Mouse (Mus musculus) embryonic facial prominence, embryonic 15.5 days (tissue): ENCODE measurements around the gene Tubg1. TPM values are rescaled to one million over a fixed set of nuclear protein-coding genes. Genes with fewer than 3 reads are reported as not detected.
"Not testable (repeated sequence)": the region's sequence is repeated elsewhere in the genome, so short reads cannot be mapped to it uniquely, and the experiment has no call there.

Experiments
- ATAC-seq: fragments of 200-750 bp; cut with Nextera tagmentation; 2 replicates; pipeline ENCODE4 v1.8.0; 2017; ENCODE audit warnings: low read depth, moderate TSS enrichment; ENCODE audit not compliant: insufficient number of reproducible peaks, low FRiP score, low TSS enrichment
- H3K27ac ChIP-seq: fragments of 300-500 bp; sonication (generic); replicated peaks from 2 replicates; pipeline ENCODE4 v1.5.1; 2015; ENCODE audit warnings: mild to moderate bottlenecking, inconsistent platforms
- H3K27me3 ChIP-seq: fragments of 300-500 bp; sonication (generic); 2 replicates; pipeline ENCODE4 v1.6.1; 2015; ENCODE audit warnings: inconsistent platforms
- H3K36me3 ChIP-seq: fragments of 300-500 bp; sonication (generic); 2 replicates; pipeline ENCODE4 v1.6.1; 2015; ENCODE audit warnings: mild to moderate bottlenecking, inconsistent platforms
- H3K4me1 ChIP-seq: fragments of 300-500 bp; sonication (generic); 2 replicates; pipeline ENCODE4 v1.6.1; 2015; ENCODE audit warnings: inconsistent platforms
- H3K4me2 ChIP-seq: fragments of 300-500 bp; sonication (generic); replicated peaks from 2 replicates; pipeline ENCODE4 v1.6.1; 2015; ENCODE audit warnings: mild to moderate bottlenecking, inconsistent platforms
- H3K4me3 ChIP-seq: fragments of 300-500 bp; sonication (generic); replicated peaks from 2 replicates; pipeline ENCODE4 v1.5.1; 2015; ENCODE audit warnings: mild to moderate bottlenecking, inconsistent platforms
- H3K9ac ChIP-seq: fragments of 300-500 bp; sonication (generic); 2 replicates; pipeline ENCODE4 v1.6.1; 2015; ENCODE audit warnings: inconsistent platforms
- H3K9me3 ChIP-seq: fragments of 300-500 bp; sonication (generic); replicated peaks from 2 replicates; pipeline ENCODE4 v1.6.1; 2016; ENCODE audit warnings: inconsistent platforms
- WGBS: fragments of 180-500 bp; shearing (Covaris S2); methylation state at CpG from one replicate; pipeline ENCODE4 v1.1.7; 2015; 5-methylcytosine and 5-hydroxymethylcytosine counted together
- polyA plus RNA-seq: library from polyadenylated mRNA; unstranded; fragments of >200 nt; fragmentation: Nextera tagmentation; extraction: Ambion mirVana; gene quantifications from 2 replicates; pipeline ENCODE4 v1.2.1, GENCODE M21; 2015

Tubg1 gene
- polyA plus RNA-seq, 1 experiment from 2014 or later: 73.4 TPM

DNA sequence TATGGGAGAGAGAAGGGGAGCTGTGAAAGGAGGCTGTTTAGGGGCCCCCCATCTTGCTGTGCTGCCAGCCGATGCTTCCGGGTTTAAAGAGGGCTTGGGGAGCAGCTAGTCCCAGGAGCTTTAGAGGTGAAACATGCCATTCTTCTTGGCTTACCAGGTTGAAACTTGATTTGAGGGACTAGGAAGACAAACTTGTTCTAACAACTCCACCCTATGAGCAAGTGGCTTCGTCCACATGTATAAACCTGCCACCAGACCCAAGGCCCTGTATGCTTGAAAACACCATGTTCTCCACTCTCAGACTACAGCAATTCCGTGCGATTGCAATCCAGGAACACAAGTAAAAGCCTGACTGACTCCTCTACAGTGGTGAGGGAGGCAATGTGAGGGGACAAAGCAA, 16.7 kb upstream of the Tubg1 start:
- WGBS: 64% methylated on average over 5 of the region's 5 CpGs
- H3K27ac ChIP-seq: peak overlapping the region; percentile 79
- no peaks in the 10 kb centered on the region for H3K9me3 ChIP-seq
- H3K4me1 ChIP-seq: no peaks in the 10 kb centered on the region
- no peak for ATAC-seq
- no peak overlapping the region for H3K4me2 ChIP-seq
- no peaks in the 10 kb centered on the region for H3K27me3 ChIP-seq
- peaks cover 69% of the 10 kb centered on the region for H3K36me3 ChIP-seq
- no peak overlapping the region for H3K9ac ChIP-seq
- H3K4me3 ChIP-seq: no peak overlapping the region

DNA sequence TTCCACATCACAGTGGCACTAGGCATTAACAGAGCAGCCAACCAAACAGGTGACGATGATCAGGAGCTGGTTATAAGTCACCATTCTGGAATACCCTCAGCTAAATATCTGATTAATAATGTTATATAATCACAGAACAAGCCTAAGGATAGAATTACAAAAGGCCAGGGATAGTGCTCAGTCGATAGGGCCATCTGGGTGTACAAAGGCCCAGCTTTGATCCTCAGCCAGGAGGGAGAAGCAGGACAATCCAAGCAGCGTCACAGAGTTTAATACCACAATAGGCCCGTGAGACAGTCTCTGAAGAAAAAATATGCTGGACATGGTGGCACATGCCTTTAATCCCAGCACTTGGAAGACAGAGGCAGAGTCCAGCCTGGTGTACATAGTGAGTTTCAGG, 10.4 kb upstream of the Tubg1 start:
- WGBS: 67% methylated on average over 4 of the region's 4 CpGs
- ATAC-seq: no peak

DNA sequence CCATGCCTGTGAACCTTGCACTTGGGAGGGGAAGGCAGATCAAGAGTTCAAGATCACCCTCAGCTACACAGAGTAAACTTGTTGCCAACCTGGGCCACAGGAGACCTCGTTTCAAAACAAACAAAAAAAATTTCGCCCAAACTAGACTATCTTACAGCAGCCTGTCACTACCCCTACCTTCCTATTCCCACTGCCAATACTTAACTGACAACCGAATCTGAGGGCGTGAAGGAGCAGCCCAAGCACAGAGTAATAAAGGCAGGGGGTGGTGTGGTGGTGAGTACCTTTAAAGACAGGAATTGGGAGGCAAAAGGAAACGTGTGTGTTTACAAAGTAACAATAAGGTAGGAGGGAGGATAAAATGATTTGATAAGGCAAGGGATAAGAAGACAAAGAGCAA, 9.0 kb upstream of the Tubg1 start:
- H3K4me2 ChIP-seq: no peak overlapping the region
- 0 out of 2 replicates have a peak, but pooled peaks cover 7% of the 10 kb centered on the region for H3K36me3 ChIP-seq
- H3K4me1 ChIP-seq: 0 out of 2 replicates have a peak, but pooled peaks cover 7% of the 10 kb centered on the region
- ATAC-seq: no peak
- no peaks in the 10 kb centered on the region for H3K27me3 ChIP-seq
- H3K4me3 ChIP-seq: no peak overlapping the region
- H3K9me3 ChIP-seq: no peaks in the 10 kb centered on the region
- H3K27ac ChIP-seq: no peak overlapping the region
- H3K9ac ChIP-seq: no peak overlapping the region
- 64% methylated on average over 5 of the region's 5 CpGs for WGBS

More for the DNA sequence above, 10.4 kb upstream of the Tubg1 start:
- Histone ChIP-seq H3K27me3 (no peaks in the 10 kb centered on the region), H3K9me3 (no peaks in the 10 kb centered on the region), H3K9ac (no peak overlapping the region), H3K4me2 (no peak overlapping the region), H3K4me3 (no peak overlapping the region), H3K27ac (no peak overlapping the region), H3K4me1 (no peaks in the 10 kb centered on the region), H3K36me3 (peaks cover 17% of the 10 kb centered on the region)

DNA sequence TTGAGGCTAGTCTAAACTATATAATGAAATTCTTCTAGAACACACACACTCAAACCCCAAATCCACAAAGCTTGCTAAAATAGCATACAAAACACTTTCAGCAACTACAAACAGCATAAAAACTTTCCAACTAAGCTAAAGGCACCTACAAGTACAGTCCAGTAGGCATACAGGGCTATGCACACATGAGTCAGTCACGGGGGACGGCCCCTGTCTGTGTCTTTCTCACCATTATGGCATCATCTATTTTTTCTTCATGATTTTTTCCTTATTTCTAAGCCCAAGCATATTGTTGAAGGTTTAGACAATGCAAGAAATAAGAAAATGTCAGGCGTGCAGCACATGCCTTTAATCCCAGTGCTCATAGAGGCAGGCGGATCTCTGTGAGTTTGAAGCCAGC, 8.6 kb upstream of the Tubg1 start:
- H3K4me1 ChIP-seq: 0 out of 2 replicates have a peak, but pooled peaks cover 12% of the 10 kb centered on the region
- H3K4me2 ChIP-seq: no peak overlapping the region
- no peak overlapping the region for H3K27ac ChIP-seq
- 86% methylated on average over 4 of the region's 4 CpGs for WGBS
- no peaks in the 10 kb centered on the region for H3K9me3 ChIP-seq
- 0 out of 2 replicates have a peak, but pooled peaks cover 5% of the 10 kb centered on the region for H3K36me3 ChIP-seq
- no peak for ATAC-seq
- no peaks in the 10 kb centered on the region for H3K27me3 ChIP-seq
- no peak overlapping the region for H3K9ac ChIP-seq
- no peak overlapping the region for H3K4me3 ChIP-seq

DNA sequence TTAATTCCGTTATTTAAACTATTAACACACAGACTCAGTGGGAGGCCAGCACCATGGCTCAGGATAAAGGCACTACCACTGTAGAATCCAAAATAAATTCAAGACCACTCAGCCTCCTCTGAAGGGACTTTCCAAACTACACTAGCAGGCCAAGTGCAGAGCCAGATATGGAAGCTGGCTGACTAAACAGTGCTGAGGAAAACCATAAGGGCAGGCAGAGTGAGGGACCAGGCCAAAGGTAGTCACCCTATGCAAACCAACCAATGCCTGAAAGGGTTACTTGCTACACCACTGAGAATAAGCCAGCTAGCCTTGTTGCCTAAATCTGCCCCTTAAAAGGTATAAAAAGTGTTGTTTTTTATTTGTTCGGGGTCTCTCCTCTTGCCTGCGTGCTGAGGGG, 7.6 kb upstream of the Tubg1 start:
- H3K9me3 ChIP-seq: no peaks in the 10 kb centered on the region
- H3K27me3 ChIP-seq: no peaks in the 10 kb centered on the region
- no peak overlapping the region for H3K27ac ChIP-seq
- H3K4me2 ChIP-seq: no peak overlapping the region
- 85% methylated on average over 3 of the region's 3 CpGs for WGBS
- H3K9ac ChIP-seq: no peak overlapping the region
- H3K4me3 ChIP-seq: no peak overlapping the region
- no peak for ATAC-seq
- H3K36me3 ChIP-seq: 0 out of 2 replicates have a peak, but pooled peaks cover 5% of the 10 kb centered on the region
- H3K4me1 ChIP-seq: 0 out of 2 replicates have a peak, but pooled peaks cover 17% of the 10 kb centered on the region

DNA sequence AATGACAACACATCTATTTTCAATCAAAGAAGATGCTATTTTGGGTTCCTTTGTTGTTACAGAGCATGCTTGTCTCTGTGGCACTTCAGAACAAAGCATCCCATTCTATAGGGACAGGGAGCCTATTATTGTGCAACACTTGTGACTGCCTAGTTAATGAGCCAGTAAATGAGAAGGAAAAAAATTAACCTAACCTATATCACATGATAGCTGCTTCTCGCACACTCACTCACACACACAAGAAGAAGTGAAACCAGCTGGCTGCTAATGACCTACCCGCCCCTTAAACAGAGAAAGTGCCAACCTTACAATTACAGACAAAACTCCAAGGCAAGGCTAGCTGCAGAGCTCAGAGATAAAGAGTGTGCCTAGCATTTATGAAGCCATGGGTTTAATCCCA, 4.2 kb upstream of the Tubg1 start:
- Histone ChIP-seq H3K4me3 (no peak overlapping the region), H3K4me2 (no peak overlapping the region), H3K4me1 (peaks cover 33% of the 10 kb centered on the region), H3K27ac (peak overlapping the region; percentile 58), H3K9ac (no peak overlapping the region), H3K36me3 (0 out of 2 replicates have a peak, but pooled peaks cover 5% of the 10 kb centered on the region), H3K27me3 (no peaks in the 10 kb centered on the region), H3K9me3 (no peaks in the 10 kb centered on the region)
- 65% methylated on average over 2 of the region's 2 CpGs for WGBS
- no peak for ATAC-seq

DNA sequence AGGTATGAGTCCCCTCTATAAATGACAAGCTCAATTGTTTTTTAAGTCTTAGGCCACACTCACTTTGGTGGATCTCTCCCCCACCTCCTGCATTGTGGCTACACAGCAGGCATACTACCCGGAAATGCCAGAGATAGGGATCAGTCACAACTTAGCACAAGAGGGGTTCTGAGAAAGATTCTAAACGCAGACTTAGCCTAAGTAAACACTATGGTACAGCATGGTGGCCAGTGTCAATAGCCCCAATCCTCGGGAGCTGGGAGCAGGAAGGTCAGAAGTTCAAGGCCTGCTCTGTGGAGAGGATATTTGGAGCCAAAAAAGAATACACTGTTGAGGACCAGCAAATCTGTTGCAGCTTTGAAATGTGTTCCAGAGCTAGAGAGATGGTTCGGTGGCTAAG, 1.6 kb upstream of the Tubg1 start:
- Histone ChIP-seq H3K9ac (peak overlapping the region; percentile 96), H3K27ac (peak overlapping the region; percentile 34; the same call in 1 of the 2 replicates), H3K4me1 (peaks cover 40% of the 10 kb centered on the region), H3K36me3 (peaks cover 16% of the 10 kb centered on the region), H3K4me2 (peak overlapping the region; percentile 82), H3K9me3 (no peaks in the 10 kb centered on the region), H3K27me3 (no peaks in the 10 kb centered on the region), H3K4me3 (peak overlapping the region; percentile 99)
- WGBS: 35% methylated on average over 4 of the region's 4 CpGs
- ATAC-seq: no peak

DNA sequence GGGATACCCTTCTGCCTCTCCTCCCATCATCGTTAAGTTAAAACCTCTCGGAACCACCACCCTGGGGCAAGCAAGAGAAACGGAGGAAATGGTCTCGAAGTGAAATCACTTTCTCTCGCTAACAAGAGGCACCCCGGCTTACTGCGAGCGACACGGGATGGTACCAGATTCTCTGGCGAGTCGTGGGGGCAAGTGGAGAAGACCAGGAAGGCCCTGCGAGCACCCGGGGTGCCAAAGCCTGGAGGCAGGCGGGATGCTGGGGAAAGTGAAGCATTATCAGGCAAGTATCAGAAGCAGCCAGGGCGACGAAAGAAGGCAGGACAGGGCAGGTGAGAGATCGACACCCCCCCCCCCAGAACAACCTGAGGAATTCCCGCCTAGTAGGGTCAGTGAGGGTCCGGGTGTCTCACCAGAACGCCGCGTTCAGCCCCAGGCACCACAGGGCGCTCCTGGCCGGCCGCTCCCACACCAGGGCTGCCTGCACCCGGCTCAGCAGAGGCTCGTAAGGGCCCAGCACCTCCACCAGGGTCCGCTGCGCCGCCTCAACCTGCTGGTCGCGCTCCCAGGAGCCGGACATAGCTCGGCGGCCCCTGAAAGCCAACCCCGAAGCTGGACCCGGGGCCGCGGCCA, 492 bp upstream of the Tubg1 start:
- whole genome bisulfite sequencing: under 1% methylated on average over 39 of the region's 39 CpGs
- Histone ChIP-seq H3K9ac (peak overlapping the region; percentile 96), H3K36me3 (peaks cover 24% of the 10 kb centered on the region), H3K27ac (peak overlapping the region; percentile 93), H3K4me1 (peaks cover 40% of the 10 kb centered on the region), H3K4me3 (peak overlapping the region; percentile 99), H3K9me3 (no peaks in the 10 kb centered on the region), H3K27me3 (no peaks in the 10 kb centered on the region), H3K4me2 (peak overlapping the region; percentile 82)
- peak; percentile 80 for ATAC-seq

DNA sequence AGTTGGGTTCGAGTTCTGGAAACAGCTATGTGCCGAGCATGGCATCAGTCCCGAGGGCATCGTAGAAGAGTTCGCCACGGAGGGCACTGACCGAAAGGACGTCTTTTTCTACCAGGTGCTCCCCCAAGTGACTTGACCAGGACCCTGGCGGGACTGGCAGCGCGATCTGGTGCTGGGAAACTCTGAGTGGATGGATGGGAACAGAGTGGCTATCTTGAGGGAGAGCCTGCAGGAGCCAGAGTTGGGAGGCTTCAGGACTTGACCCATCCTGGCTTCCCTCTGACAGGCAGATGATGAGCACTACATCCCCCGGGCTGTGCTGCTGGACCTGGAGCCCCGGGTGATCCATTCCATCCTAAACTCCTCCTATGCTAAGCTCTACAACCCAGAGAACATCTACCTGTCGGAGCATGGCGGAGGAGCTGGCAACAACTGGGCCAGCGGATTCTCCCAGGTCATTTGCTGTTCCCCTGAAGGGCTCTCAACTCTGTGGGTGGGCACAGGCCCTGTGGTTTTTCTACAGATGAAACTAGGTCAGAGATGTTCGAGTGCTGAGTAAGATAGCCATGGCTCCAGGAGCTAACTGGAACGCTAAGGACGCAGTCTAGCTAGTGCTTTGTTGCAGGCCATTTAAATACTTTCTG, 929 bp downstream of the Tubg1 start:
- peak overlapping the region; percentile 82 for H3K4me2 ChIP-seq
- 18% methylated on average over 19 of the region's 19 CpGs for WGBS
- H3K27me3 ChIP-seq: no peaks in the 10 kb centered on the region

DNA sequence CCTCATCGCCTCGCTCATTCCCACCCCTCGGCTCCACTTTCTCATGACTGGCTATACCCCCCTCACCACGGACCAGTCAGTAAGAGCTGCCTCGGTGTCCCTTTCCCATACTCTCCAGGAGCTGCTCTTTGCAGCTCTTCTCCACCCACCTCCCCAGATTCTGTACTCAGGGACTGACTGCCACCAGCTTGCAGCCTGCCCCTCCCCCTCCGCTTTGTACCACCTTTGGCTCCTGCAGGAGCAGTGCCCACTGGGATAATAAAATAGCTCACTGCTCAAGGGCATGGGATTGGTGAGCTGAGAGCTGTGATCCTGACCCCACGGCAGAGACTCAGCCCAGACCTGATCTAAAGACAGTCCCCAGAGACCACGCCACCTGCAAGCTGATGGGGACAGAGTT, 4.8 kb downstream of the Tubg1 start:
- H3K4me3 ChIP-seq: not testable (repeated sequence)

More for the DNA sequence above, 929 bp downstream of the Tubg1 start:
- H3K9me3 ChIP-seq: no peaks in the 10 kb centered on the region
- H3K9ac ChIP-seq: peak overlapping the region; percentile 63
- peak overlapping the region; percentile 99 for H3K4me3 ChIP-seq
- ATAC-seq: no peak
- H3K4me1 ChIP-seq: peaks cover 33% of the 10 kb centered on the region
- peak overlapping the region; percentile 93 for H3K27ac ChIP-seq
- H3K36me3 ChIP-seq: peaks cover 34% of the 10 kb centered on the region

DNA sequence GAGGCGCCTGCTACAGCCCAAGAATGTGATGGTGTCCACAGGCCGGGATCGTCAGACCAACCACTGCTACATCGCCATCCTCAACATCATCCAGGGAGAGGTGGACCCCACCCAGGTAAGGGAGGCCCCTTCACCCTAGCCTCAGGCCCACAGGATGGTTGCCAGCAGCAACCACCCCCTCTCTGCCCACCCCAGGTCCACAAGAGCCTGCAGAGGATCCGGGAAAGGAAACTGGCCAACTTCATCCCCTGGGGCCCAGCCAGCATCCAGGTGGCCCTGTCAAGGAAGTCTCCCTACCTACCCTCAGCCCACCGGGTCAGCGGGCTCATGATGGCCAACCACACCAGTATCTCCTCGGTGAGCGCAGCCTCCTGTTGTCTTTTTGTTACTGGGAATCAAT, 5.3 kb downstream of the Tubg1 start:
- WGBS: 97% methylated on average over 9 of the region's 9 CpGs
- not testable (repeated sequence) for H3K9me3 ChIP-seq, ATAC-seq

More for the DNA sequence above, 4.8 kb downstream of the Tubg1 start:
- H3K9ac ChIP-seq, H3K4me1 ChIP-seq, H3K4me2 ChIP-seq, H3K9me3 ChIP-seq, ATAC-seq, H3K27ac ChIP-seq, H3K27me3 ChIP-seq: not testable (repeated sequence)
- H3K36me3 ChIP-seq: peaks cover 51% of the 10 kb centered on the region
- WGBS: 92% methylated on average over 8 of the region's 8 CpGs

More for the DNA sequence above, 5.3 kb downstream of the Tubg1 start:
- not testable (repeated sequence) for H3K9ac ChIP-seq, H3K4me3 ChIP-seq, H3K27me3 ChIP-seq, H3K4me1 ChIP-seq, H3K4me2 ChIP-seq, H3K27ac ChIP-seq
- H3K36me3 ChIP-seq: peaks cover 51% of the 10 kb centered on the region
